Mouse (Mus musculus) kidney, adult 2 months (tissue): ENCODE measurements around the gene Slc25a13. TPM values are rescaled to one million over a fixed set of nuclear protein-coding genes. Genes with fewer than 3 reads are reported as not detected.

ENCODE experiments used
- DNase-seq: peaks from one replicate; pipeline ENCODE4 v3.0.0; 2021
- H3K27ac ChIP-seq: fragments of 200-500 bp; 2 replicates; pipeline ENCODE4 v1.5.1; 2012; ENCODE audit warnings: low read depth, low read length, control low read depth, inconsistent platforms; ENCODE audit not compliant: insufficient read depth
- H3K27me3 ChIP-seq: fragments of 200-500 bp; replicated peaks from 2 replicates; pipeline ENCODE4 v1.6.1; 2012; ENCODE audit warnings: mild to moderate bottlenecking, moderate library complexity, low read length, inconsistent platforms; ENCODE audit not compliant: control insufficient read depth, insufficient read depth
- H3K36me3 ChIP-seq: fragments of 200-500 bp; 2 replicates; pipeline ENCODE4 v1.6.1; 2012; ENCODE audit warnings: mild to moderate bottlenecking, moderate library complexity, low read length, inconsistent platforms; ENCODE audit not compliant: control insufficient read depth, insufficient read depth
- H3K4me1 ChIP-seq: fragments of 200-500 bp; 2 replicates; pipeline ENCODE4 v1.6.1; 2011; ENCODE audit warnings: low read length; ENCODE audit not compliant: control insufficient read depth, insufficient read depth
- H3K4me3 ChIP-seq: fragments of 200-500 bp; 2 replicates; pipeline ENCODE4 v1.5.1; 2011; ENCODE audit warnings: mild to moderate bottlenecking, low read depth, low read length, control low read depth; ENCODE audit not compliant: insufficient read depth
- CTCF ChIP-seq: fragments of 200-500 bp; conservative IDR thresholded peaks from 2 replicates; pipeline ENCODE4 v1.5.1; 2011; ENCODE audit warnings: low read depth, mild to moderate bottlenecking, control low read depth, low read length, moderate library complexity, mixed read lengths; ENCODE audit not compliant: insufficient read depth, insufficient read length
- POLR2A ChIP-seq: fragments of 200-500 bp; IDR thresholded peaks from one replicate; pipeline ENCODE4 v1.6.1; 2011; ENCODE audit warnings: low read depth, low read length, control low read depth
- WGBS: fragments of 180-500 bp; shearing (Covaris S2); methylation state at CpG from one replicate; pipeline ENCODE4 v1.1.7; 2018; 5-methylcytosine and 5-hydroxymethylcytosine counted together
- polyA plus RNA-seq: library from polyadenylated mRNA; depleted of rRNA; stranded (reverse); fragments of >200 nt; gene quantifications from 2 replicates; pipeline ENCODE4 v1.2.3, GENCODE M21; 2012

Slc25a13 gene
- polyA plus RNA-seq, 1 experiment = 37.8 TPM

- DNase-seq = no peak
- H3K4me3 ChIP-seq = no peak overlapping the region
- WGBS = 94% methylated on average over 10 of the region's 10 CpGs
- no peaks in the 10 kb centered on the region for H3K27me3 ChIP-seq
- H3K36me3 ChIP-seq = no peaks in the 10 kb centered on the region
- H3K4me1 ChIP-seq = no peaks in the 10 kb centered on the region
- no peak overlapping the region for H3K27ac ChIP-seq
- TF ChIP-seq CTCF (no peak), POLR2A (no peak)
These were observed 49.4 kb downstream of the Slc25a13 start for GRCm38 (mm10) chr6:6167339-6168126.

- WGBS = 85% methylated on average over 7 of the region's 7 CpGs
- no peak for DNase-seq
- no peak for TF ChIP-seq CTCF
- no peak for TF ChIP-seq POLR2A
These were observed 53.9 kb downstream of the Slc25a13 start for GRCm38 (mm10) chr6:6162993-6163623.

GRCm38 (mm10) chr6:6162146-6162545 is 54.8 kb downstream of the Slc25a13 start:
- Histone ChIP-seq H3K4me3 (no peak overlapping the region), H3K27me3 (no peaks in the 10 kb centered on the region), H3K4me1 (no peaks in the 10 kb centered on the region), H3K36me3 (no peaks in the 10 kb centered on the region), H3K27ac (no peak overlapping the region)
- TF ChIP-seq CTCF = no peak
- no peak for TF ChIP-seq POLR2A
- 71% methylated on average over 6 of the region's 6 CpGs for WGBS
- DNase-seq = no peak

More at GRCm38 (mm10) chr6:6162993-6163623, 53.9 kb downstream of the Slc25a13 start:
- Histone ChIP-seq H3K27me3 (no peaks in the 10 kb centered on the region), H3K4me3 (no peak overlapping the region), H3K36me3 (no peaks in the 10 kb centered on the region), H3K27ac (no peak overlapping the region), H3K4me1 (no peaks in the 10 kb centered on the region)

GRCm38 (mm10) chr6:6160645-6161426 is 56.1 kb downstream of the Slc25a13 start:
- Histone ChIP-seq H3K4me1 (no peaks in the 10 kb centered on the region), H3K36me3 (no peaks in the 10 kb centered on the region), H3K4me3 (no peak overlapping the region), H3K27ac (no peak overlapping the region), H3K27me3 (no peaks in the 10 kb centered on the region)
- TF ChIP-seq CTCF = no peak
- no peak for TF ChIP-seq POLR2A
- peak; percentile 70 for DNase-seq
- 68% methylated on average over 7 of the region's 7 CpGs for WGBS

GRCm38 (mm10) chr6:6159221-6159859 is 57.6 kb downstream of the Slc25a13 start:
- Histone ChIP-seq H3K27ac (no peak overlapping the region), H3K36me3 (no peaks in the 10 kb centered on the region), H3K4me1 (no peaks in the 10 kb centered on the region), H3K27me3 (no peaks in the 10 kb centered on the region), H3K4me3 (no peak overlapping the region)
- DNase-seq = no peak
- TF ChIP-seq CTCF (no peak), POLR2A (no peak)
- 60% methylated on average over 7 of the region's 7 CpGs for WGBS

- H3K27me3 ChIP-seq = no peaks in the 10 kb centered on the region
These were observed 63.5 kb downstream of the Slc25a13 start for GRCm38 (mm10) chr6:6153426-6153825.

More at GRCm38 (mm10) chr6:6153426-6153825, 63.5 kb downstream of the Slc25a13 start:
- Histone ChIP-seq H3K4me3 (no peak overlapping the region), H3K4me1 (peaks cover 7% of the 10 kb centered on the region; the same call in 1 of the 2 replicates), H3K36me3 (no peaks in the 10 kb centered on the region), H3K27ac (no peak overlapping the region)
- WGBS = 17% methylated on average over 10 of the region's 10 CpGs
- no peak for TF ChIP-seq POLR2A
- no peak for TF ChIP-seq CTCF
- peak; percentile 58 for DNase-seq
